Mouse (Mus musculus): ENCODE measurements around the gene Popdc3.
"Not testable (repeated sequence)": the region's sequence is repeated elsewhere in the genome, so short reads cannot be mapped to it uniquely, and the experiment has no call there.

Popdc3 gene

DNA sequence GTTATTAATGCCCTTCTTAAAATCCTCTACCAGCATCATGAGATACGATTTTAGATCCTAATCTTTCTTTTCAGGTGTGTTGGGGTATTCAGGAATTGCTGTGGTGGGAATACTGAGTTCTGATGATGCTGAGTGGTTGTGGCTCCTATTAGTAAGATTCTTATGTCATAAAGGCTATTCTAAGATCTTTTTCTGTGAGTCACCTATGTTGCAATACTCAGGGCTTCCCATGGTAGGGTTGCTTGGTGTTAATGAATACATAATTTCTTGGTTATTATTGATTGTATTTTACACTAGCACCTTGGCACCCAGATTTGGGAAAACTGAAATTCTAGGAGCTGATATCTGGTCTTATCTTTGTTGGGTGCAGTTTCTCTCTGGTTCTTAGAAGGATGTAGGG, 26.7 kb downstream of the Popdc3 start:
- DNase-seq (ENCODE audit: low spot score): no peak

DNA sequence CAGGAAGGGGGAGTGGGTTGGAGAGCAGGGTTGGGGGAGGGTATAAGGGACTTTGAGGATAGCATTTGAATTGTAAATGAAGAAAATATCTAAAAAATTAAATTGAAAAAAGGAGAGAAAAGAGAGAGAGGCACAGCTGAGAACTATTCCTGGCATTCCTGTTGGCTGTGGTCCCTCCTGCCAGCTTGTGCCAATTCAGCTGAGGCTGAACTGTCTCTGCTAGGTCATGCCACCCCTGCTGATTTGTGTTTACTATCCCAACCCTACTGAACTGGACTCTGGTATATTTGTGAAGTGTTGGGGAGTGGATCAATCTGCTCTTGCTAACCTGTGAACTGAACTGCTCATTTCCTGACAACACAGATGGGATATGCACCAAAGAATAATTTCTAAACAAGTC, 32.3 kb downstream of the Popdc3 start:
- DNase-seq (ENCODE audit: low spot score): no peak

DNA sequence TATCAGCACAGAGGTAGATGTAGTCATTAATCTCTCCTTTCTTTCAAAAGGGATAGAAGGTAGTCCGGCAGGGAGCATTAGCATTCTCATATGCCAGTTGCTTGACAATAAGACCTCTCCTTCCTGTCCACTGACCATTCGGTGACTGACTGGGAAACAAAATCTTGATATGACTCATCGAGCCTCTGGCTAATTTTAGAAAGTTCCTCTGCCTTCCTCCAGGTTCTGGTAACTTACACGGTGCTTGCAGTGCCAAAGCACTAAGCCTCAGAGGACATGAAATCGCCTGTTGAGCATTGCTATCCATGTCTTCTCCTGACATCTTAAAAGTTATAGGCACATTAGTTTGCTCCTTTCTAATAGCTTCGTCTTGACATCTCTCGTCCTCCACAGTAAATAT, 38.8 kb downstream of the Popdc3 start:
- no peak for DNase-seq (ENCODE audit: low spot score)

DNA sequence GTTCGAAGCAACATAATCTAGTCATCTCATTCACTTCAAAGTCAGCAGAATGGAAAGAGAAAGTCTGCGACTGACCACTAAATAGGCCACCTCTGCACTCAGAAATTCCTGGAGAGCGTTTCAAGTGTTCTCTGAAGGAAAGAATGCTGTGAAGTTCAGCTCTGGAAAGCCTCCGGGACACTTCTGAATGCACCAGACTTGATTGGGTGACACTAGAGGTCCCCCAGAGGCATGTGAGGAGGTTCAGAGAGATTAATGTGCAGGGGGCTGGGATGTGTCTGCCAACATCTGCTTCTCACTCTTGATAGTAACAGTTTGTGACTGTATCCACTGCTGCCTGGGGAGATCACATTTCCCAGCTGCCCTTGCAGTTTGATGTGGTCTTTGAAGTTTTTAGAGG, 52.1 kb downstream of the Popdc3 start:
- no peak for DNase-seq (ENCODE audit: low spot score)

DNA sequence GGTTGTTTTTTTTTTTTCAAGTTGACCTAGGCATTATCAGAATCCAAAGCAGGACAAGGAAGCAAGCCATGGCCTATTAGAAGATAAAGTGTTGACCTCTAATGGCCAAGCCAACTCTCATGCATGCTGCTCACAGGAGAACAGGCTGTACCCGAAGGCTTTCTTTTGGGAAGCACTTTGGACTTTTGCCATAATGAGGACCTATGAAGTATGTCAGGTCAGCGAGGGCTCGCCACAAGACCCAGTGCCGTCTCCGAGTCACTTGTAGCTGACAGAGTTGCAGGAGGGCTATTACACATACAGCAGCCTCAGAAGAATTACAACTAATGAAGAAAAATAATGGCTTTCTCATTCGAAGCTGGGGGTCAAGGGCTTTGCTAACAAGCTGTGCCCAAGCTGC, 55.5 kb downstream of the Popdc3 start:
- no peak for DNase-seq (ENCODE audit: low spot score)

DNA sequence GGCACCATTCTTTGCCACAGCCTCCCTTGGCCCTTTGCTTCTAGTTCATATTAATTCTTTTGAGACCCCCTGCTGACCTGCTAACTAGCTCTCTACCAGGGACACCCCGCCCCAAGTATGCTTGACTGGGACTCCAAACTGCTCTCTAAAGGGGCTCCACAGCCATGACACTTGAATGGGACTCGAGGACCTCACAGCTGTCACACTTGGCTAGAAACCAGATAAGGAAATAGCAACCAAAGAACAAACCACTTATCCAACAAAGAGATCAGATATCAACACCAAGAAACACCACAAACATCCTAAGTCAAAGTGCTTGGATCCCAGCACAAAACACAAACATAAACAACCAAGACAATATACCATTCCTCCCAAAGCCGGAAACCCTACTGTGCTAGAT, 58.4 kb downstream of the Popdc3 start:
- no peak for DNase-seq (ENCODE audit: low spot score)

DNA sequence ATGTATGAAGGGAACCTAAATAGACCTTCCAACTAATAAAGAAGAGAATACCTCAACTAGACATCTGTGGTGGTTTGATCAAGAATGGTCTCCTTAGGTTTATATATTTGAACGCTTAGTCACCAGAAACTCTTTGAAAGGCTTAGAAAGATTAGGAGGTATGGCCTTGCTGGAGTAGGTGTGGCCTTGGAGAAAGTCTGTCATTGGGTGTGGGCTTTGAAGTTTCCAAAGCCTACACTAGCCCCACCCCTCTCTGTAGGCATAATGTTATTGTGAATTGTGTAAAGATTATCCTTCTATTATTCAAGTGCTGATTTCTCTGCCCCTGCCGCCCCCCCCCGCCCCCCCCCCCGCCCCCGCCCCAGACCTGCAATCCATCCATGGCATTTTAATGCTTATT, 59.6 kb downstream of the Popdc3 start:
- no peak for DNase-seq (ENCODE audit: low spot score)

DNA sequence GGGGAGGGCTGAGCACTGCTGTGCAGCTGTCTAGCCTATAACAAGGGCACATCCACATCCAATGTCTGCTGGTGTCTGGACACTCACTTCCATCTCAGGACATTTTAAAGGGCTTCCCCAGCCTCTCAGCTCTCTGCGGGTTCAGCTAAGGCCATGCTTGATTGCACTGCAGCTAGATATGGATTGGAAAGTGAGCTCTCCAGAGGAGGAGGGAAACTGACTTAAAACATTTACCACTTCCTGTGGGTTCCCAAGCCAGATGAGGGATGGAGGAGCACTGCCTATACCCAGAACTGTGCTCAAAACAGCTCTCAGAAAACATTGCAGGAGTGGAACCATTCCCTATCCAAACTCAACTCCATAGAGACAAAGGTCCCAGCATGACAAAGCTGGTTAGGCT, 82.6 kb downstream of the Popdc3 start:
- DNase-seq (ENCODE audit: low spot score): no peak

DNA sequence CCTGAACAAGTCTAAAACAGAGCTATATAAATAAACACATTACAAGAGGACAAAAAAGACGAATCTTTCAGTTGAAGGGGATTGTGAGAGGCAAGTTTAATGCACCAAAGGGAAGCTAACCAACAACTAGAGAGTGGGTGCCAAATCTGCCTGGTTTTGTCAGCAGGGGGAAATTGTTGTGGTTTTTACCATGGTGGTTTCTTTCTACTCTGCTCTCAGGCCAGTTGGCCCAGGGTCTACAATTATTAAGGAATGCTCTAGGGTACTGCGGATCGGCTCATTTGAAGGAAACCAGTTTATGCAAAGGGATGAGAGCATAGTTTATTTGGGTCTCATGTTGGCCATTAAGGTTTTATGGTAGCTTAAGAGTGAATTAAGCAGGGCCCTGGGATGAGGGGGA, 84.2 kb downstream of the Popdc3 start:
- DNase-seq (ENCODE audit: low spot score): no peak

DNA sequence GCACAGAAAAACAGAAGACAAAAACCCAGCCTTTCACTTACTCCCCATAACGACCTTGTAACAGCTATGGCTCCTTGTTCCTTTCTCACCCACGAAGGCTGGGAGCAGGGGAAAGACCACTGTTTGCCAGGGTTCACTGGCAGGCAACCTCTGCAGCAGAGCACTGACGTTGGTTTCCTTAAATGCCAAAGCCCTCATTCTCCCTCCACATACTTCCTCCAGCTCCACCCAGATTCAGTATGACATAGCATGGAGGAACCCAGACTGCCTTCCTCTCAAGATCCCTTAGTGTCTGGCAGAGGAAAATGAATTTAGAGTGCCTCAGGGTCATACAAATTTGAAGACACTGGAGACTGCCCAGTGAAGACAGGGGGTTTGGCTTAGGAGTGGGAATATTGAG, 98.6 kb downstream of the Popdc3 start:
- DNase-seq (ENCODE audit: low spot score): no peak

DNA sequence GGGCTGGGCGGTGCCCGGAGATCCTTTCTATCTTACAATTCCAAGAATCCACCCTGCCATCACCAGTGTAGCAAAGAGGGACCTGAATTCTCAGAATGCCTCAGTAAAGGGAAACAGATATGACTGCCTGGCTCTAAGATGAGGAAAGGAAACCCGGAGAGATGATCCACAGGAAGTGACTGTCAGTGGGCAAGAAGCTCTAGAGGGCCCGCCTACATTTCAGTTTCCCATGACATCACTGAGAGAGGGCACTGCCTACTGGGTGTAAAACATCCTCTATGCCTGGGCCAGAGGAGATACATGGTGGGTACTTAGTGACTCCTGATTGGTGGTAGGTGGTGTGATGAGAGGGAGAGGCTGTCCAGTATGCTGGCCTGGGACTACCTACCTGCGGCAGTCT, 99.1 kb downstream of the Popdc3 start:
- no peak for DNase-seq (ENCODE audit: low spot score)

DNA sequence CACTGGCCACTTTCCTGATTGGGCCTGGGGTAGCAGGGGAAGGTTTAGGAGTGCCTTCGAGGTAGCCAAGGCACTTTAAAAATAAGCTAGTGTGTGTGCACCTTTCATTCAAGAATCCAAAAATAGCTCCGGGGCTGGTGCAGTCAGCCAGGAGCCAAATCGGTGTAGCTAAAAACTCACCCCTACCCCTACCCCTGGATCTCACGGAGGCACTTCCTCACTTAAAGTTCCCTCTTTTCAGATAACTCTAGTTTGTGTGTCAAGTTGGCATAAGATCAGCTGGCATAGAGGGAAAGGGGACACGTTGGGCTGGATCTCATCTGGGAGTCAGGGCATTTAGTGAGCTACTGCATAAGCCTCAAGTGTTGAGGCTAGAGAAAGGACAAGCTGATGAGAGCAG, 107.8 kb downstream of the Popdc3 start:
- DNase-seq (ENCODE audit: low spot score): no peak

DNA sequence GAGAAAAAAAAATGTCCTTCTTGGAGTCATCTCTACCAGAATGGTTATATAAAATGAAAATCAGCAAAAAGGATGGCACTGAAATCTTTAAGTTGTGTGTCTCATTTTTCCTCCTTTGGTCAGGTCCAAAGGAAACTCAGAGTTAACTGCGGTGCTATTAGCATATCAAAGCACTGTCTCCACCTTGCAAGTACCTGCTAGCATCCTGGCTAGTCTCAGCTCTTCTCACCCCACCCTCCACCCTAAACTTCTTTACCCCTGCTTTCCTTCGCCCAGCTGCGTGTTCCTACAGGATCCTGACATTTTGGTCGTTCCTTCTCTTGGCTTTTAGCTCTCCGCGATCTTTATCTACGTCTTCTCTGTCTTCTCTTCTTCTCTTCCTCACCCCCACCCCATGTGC, 110.5 kb downstream of the Popdc3 start:
- DNase-seq (ENCODE audit: low spot score): no peak

DNA sequence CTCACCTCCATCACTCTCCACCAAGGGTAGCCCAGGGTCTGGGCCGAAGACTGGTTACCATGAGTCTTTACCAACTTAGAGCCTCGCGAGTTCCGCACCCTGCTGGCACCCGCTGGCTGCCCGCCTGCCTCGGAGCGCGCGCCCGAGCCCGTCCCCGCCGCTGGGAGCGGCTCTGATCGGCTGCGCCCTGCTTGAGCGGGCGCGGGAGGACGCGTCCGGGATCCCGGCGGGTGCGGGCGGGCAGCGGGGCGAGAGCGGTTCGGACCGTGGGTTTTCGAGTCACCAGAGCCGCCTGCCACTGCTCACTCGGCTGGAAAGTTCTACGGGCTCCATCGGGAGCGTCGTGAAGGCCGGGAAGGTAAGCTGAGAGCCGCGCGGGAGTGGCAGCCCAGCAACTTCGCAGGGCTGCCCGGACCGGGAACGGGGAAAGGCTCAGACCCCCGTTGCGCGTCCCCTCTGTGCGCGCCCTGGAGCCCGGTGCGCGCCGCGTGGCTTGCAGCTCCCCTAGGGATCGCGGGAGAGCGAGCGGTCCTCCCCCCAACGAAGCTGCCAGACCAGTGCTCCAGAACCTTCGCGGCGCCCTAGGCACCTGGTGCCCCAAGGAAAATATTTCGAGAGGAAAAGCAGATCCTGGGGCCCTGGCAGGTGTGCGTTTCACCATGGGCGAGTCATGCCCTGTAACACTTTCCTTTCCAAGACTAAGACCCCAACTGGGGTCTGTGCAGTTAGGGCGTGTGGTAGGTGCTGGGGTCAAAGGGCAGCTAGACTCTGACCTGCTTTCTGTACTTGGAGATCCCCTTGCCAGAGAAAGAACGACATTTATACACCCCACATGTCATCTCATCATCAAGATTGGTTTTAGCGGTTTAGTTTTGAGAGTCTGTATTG, 111.6 kb downstream of the Popdc3 start:
- DNase-seq (ENCODE audit: low spot score): no peak

DNA sequence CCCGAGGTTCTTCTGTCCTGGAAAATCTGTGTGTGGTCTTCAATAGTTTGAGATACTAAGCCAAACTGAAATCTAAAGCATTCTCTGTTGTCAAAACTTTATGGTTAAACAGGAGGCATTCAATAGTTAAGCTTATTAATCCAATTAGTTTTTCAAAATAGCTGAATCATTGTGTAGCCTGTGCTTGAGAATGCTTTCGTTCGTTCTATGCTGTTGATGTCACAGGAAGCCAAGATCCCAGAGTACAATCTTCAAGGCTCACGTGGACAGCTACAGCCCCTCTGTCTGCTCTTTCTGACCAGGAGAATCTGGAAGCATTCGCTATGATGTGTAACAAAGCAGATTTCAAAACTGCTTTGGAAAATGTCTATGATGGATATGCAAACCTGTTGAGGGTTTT, 112.7 kb downstream of the Popdc3 start:
- DNase-seq (ENCODE audit: low spot score): no peak

DNA sequence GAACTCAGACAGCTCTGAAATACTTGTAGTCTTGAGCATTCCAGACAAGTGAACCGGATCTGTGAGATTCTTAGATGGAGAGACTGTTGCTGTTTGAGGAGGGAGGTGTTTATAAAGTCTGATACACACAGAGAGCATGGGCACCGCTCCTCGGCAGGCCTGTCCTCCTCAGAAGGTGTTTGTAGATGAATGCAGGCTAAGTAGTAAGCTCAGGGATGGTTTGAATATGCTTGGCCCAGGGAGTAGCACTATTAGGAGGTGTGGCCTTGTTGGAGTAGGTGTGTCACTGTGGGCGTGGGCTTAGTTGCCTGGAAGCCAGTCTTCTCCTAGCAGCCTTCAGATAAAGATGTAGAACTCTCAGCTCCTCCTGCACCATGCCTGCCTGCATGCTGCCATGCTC, 114.3 kb downstream of the Popdc3 start:
- not testable (repeated sequence) for DNase-seq (ENCODE audit: low spot score)

DNA sequence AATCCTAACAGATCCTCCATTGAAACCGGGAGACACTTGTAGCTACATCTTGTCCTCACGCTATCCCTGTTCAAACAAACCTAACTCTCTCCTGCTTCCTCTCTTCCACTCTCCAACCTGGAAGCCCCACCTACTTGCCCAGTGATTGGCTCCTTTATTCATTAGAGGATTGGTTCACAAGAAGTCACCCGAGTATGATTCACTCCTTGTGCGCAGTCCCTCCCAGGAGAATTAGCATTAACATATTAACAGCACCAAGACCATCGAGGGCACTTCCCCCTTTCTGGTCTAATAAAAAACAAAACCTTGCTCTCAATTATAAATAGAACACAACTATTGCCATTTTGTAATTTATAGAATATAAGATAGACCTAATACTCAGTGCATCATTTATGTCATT, 117.2 kb downstream of the Popdc3 start:
- no peak for DNase-seq (ENCODE audit: low spot score)

DNA sequence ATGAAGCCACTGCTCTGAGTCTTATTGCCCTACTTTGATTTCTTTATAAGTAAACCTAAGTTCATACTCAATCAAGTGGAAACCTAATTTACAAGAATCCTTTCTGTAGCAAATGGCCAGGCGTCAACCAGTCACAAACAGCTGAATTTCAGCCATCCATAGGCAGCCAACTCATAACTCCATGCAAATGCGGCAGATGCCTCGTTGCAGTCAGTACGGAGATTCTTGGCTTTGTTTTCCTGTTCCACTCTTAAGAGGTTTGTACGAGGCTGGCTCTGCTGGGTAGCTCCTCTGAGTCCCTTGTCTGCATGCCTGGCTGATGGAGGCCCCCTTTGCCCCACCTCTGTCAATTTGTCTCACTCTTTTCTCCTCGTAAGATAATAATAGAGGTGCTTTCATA, 120.6 kb downstream of the Popdc3 start:
- no peak for DNase-seq (ENCODE audit: low spot score)

DNA sequence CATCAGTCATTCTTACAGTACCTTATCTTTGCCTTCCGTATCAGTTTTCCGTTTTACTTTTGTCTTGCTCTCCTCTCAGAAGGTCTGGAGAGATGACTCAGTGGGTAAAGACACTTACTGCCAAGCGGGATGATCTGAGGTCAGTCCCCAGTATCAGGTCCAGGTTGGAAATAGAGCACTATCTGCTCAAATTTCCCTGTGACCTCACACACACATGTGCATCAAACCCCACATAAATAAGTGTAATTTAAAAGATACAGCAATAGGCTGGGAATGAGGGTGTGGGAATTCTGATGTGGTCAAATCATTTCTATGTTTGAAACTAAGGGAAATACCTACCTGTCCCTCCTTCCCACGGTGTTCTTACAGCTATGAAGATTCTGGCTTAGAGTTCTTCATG, 121.6 kb downstream of the Popdc3 start:
- no peak for DNase-seq (ENCODE audit: low spot score)

DNA sequence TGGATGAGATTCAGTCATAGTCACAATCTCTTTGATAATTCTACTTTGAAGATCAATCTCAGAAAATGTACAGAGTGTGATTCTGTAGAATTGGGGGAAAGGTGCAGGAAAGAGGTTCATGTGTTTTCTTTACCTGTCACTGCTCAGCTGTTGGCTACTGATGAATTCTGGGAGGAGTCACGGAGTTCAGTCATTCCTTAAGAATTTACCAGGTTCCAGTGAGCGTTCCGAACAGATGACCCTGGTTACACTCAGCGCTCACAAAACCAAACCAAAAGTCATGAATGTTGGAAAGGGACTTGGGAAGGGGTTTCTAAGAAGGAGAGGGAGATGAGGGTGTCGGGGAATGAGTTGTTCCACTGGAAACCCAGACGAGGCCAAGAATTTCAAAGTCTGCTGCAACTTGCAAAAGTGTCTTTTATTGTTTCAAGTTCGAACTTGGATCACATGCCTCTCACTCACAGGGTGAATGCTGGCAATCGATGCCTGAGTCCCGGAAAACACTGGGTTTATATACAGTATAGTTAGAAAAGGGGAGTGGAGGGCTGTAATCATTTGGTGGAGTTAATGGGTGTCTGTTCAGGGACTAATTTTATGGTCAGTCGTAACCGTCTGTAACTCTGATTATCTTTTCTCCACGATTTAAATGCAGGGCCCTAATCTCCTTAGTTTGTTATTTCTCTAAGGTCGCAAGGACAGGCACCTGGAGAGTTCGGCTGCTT, 125.6 kb downstream of the Popdc3 start:
- no peak for DNase-seq (ENCODE audit: low spot score)

DNA sequence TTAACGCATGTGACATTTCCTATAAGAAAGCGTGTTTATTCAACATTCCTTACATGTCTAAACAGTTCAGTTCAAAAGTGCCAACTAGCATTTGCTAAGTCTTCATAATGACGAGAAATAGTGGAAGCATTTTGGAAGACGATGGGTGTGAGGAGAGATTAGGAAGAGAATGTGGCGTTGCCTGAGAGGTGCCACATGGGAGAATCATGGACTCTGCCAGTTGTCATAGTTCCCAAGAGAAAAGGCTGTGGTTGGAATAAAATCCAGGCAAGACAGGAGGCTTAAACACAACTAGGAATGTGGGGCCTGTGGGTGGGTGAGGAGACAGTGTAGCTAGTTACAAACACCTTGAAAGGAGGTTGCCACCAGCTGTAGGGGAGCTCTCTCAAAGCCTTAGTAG, 127.3 kb downstream of the Popdc3 start:
- DNase-seq (ENCODE audit: low spot score): no peak

DNA sequence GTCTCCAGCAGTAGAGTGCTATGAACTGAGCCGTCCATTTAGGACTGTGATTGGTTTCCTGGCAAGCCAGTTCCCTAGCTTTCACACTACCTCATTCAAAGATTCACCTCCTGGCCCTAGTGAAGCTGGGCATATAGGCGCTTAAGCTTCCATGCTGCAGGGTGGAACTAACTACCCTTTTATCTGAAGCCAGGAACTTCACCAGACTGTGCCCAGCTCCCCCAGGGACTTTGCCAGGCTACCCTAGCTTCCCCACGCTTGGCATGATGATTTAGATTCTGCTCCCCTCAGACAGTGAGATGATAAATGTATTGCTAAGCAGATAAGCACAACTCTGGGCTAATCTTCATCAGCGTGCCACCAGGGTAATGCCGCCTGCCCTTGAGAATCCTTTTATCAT, 133.2 kb downstream of the Popdc3 start:
- no peak for DNase-seq (ENCODE audit: low spot score)

DNA sequence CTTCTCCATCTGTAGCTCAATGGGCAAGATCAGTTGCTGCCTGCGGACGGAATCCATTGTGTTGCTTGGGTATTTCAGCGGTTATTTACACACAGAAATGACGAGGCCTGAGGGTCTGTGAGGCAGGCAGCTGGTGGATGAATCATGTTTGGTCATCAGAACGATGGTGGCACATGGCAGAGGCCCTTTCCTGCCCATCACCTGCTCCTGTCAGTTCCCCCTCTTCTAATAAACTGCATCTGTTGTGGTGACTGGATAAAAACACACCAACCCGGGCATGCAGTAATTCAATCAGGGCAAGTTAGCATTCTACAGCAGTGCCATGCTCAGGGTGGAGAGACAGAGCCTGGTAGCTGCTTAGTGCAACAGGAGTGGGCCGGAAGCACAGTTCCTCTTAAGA, 133.7 kb downstream of the Popdc3 start:
- DNase-seq (ENCODE audit: low spot score): no peak

DNA sequence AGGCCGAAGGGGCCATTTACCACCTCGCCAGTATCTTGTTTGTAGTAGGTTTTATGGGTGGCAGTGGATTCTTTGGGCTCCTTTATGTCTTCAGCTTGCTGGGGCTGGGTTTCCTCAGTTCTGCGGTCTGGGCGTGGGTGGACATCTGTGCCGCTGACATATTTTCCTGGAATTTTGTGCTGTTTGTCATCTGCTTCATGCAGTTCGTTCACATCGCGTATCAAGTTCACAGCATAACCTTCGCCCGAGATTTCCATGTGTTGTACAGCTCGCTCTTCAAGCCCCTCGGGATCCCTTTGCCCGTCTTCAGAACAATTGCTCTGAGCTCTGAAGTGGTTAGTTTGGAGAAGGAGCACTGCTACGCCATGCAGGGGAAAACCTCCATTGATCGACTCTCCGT, 137.0 kb downstream of the Popdc3 start:
- no peak for DNase-seq (ENCODE audit: low spot score)

Data from layer of hippocampus, adult 9-10 months (tissue).